Mouse (Mus musculus) mouse trophoblast stem cell (cell line): ENCODE data around the gene Rarb.

Experiments used
- in situ Hi-C, 2 experiments: fragments of 300-500 bp; cut with MseI, MboI; formaldehyde crosslinking; loops; 2 replicates in 1 of 2; 3 replicates in 1 of 2; pipeline ENCODE4 v1.15.1; 2025

Gene Rarb

DNA sequence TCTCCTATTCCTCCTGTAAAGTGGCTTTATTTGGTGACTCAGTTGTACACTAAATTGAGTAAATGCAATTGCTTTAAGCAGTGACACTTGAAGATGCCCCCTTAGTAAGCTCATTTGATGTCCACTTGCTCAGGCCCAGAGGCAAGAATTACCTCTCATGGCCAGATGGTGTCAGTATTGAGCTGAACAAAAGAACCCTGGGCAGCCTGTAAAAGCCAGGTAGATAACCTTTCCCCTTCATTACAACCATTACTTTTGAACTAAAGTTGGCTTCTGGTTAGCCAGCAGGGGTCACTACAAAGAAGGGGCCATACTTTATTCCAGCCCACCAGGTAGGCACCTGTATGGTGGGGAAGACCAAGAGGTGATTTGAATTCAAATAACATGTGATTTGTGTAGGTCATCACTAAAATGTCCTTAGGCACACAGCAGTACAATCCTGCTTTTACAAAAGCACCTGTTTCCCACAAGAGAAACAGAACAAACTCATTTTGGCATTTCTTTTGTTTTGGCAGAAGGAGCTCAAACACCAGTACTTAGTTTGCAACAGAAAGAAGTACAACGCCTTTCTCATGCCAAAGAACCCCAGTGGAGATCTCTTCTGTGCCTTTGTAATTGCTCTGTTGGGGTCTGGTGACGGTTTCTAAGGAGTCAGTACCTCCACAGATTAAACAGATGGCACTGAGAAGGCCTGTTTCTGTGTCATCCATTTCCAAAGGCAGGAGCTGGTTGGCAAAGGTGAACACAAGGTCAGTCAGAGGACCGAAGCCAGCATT is 384.4 kb downstream of the Rarb start:
- in situ Hi-C loops = loop anchor here in 1 of 2 experiments (10.0 kb wide), 1 partner anchor 970 kb away; no protein-coding TSS in a partner anchor

GRCm38 (mm10) chr14:16433206-16433605 is 385.8 kb downstream of the Rarb start:
- in situ Hi-C loops = loop anchor here in 1 of 2 experiments (10.0 kb wide), 1 partner anchor 972 kb away; no protein-coding TSS in a partner anchor

- in situ Hi-C loops = loop anchor here in 1 of 2 experiments (10.0 kb wide), 1 partner anchor 972 kb away; no protein-coding TSS in a partner anchor
These were observed 386.4 kb downstream of the Rarb start for GRCm38 (mm10) chr14:16432550-16432949.

- in situ Hi-C loops = loop anchor here in 1 of 2 experiments (10.0 kb wide), 1 partner anchor 973 kb away; no protein-coding TSS in a partner anchor
These were observed 386.9 kb downstream of the Rarb start for GRCm38 (mm10) chr14:16431941-16432499.

GRCm38 (mm10) chr14:16427569-16427968 is 391.4 kb downstream of the Rarb start:
- in situ Hi-C loops = no loop called here

GRCm38 (mm10) chr14:16414163-16414562 is 404.8 kb downstream of the Rarb start:
- in situ Hi-C loops = no loop called here

GRCm38 (mm10) chr14:16405187-16405586 is 413.8 kb downstream of the Rarb start:
- in situ Hi-C loops = no loop called here

DNA sequence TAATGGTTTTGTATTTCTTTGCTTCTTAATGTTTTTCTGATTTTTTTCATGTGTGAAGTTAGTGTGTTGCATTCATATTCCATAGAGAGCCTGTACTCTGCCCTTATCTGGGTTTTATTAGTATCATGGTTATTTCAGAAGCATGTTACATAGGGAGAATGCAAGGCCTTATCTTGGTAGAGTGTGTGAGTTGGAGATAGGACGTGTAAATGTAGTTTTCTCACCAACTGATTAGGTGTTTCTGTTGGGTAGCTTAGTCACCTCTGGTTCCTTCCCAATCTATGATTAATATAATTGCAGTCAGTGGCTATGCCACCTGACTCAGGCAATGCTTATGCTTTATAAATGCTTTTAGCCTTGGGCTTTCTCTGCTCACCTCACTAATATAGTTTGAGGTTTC is 434.2 kb downstream of the Rarb start:
- in situ Hi-C loops = no loop called here
